Mouse (Mus musculus) kidney, adult 8-10 months (tissue): ENCODE results near the gene Tsnax.

ENCODE experiments used
- DNase-seq, 2 experiments: peaks; one replicate each; pipeline ENCODE4 v3.0.0; 2022

Gene Tsnax

DNA sequence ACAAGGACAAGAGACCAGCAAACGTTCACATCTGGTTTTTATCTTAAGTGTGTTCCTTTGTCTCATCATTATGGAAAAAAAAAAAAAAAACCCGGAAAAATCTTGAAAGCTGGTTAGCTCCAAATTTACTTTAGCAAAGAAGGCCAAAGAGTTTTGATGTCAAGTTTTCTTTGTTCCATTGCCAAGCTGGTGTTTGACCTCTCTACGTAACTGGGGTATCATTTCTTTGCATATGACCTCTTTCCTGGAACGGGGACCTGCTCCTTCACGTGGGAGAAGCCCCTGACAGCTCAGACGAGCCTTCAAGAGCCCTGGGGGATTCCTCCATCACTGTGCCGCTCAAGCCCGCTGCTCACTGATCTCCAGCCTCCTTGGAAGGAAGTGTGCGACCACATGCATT lies 31.1 kb downstream of the Tsnax start:
- DNase-seq = no peak

DNA sequence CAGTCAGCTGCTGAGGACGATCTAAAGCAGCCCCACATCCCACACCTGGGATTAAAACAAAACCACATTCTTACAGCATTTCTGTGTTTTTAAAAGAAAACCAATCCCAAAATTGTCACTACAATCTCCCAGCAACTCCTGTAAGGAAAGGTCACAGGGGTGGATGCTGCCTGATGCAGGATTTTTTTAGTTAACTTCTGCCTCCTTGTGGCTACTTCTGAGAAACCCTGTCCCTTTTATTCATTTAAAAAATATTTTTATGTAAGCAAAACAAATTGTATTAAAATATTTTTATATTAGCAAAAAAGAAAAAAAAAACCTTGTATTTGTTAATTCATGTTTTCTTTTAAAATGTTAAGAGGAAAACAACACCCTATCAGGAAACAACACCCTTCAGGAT lies 33.0 kb downstream of the Tsnax start:
- no peak for DNase-seq

GRCm38 (mm10) chr8:125049051-125049750 lies 36.4 kb downstream of the Tsnax start:
- no peak for DNase-seq

- DNase-seq = no peak
Observed at GRCm38 (mm10) chr8:125049826-125050225, 37.0 kb downstream of the Tsnax start.

DNA sequence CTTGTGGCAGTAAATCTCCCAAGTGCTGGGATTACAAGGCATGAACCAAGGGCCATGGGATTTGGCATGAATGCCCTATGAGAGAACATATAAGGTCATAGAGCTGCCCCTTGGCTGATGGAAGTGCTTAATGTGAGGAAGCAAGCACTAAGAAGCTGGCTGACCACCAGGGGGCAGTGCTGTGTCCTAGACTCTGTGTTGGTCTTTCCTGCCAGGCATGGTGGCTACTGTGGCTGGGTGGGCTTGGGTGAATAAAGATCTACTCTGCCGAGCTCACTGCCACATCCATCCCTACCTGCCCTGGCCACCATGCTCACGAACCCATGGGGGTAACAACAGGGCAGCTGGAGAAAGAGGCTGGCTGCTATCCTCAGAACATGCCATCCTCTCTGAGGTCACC lies 39.2 kb downstream of the Tsnax start:
- peak in 1 of 2 experiments; percentile 56 for DNase-seq

- peak in 1 of 2 experiments; percentile 19 for DNase-seq
Observed at GRCm38 (mm10) chr8:125053505-125054435, 41.0 kb downstream of the Tsnax start, which contains the start of gene Disc1. Gene Disc1, plus strand, starts transcription at chr8:125054195.

- peak in 1 of 2 experiments; percentile 27 for DNase-seq
Observed at GRCm38 (mm10) chr8:125054436-125054810, 41.6 kb downstream of the Tsnax start.

- no peak for DNase-seq
Observed at GRCm38 (mm10) chr8:125060904-125061303, 48.1 kb downstream of the Tsnax start.

DNA sequence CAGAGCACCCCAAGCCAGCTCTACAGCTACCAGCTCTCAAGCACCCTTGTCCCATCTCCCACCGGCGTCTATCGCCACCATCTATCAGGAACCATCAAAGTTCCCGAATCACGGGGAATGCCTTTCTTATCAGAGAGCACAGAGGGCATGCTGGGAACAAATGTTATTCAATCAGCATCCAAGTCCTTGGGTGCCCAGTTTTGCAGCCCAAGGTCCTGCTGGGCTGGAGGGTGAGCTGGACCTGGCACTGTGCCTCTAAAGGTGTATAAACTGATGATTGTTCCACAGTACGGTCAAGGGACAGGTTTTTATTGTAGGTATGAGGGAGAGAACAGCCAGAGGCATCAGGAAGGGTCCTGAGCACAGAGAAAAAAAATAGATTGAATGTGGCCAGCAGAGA lies 52.8 kb downstream of the Tsnax start:
- no peak for DNase-seq

GRCm38 (mm10) chr8:125066913-125067595 lies 54.3 kb downstream of the Tsnax start:
- peak; percentile 56 to 66 for DNase-seq

DNA sequence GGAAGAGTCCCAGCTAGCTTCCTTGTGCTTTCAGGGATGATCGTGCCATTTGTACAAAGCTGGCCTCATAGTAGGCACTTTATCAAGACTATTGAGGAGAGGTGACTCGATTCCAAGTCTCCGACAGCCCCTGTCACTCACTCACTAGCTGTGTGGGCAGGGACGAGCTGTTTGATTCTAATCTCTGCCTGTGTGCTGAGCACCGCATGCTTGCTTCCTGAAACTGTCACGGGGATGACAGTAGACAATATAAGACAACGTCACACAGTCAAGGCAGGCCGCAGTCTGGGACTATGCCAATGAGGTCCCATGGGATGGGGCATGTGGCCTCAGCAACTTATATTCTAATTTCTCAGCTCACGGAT lies 54.8 kb downstream of the Tsnax start:
- DNase-seq = peak; percentile 34 to 52

DNA sequence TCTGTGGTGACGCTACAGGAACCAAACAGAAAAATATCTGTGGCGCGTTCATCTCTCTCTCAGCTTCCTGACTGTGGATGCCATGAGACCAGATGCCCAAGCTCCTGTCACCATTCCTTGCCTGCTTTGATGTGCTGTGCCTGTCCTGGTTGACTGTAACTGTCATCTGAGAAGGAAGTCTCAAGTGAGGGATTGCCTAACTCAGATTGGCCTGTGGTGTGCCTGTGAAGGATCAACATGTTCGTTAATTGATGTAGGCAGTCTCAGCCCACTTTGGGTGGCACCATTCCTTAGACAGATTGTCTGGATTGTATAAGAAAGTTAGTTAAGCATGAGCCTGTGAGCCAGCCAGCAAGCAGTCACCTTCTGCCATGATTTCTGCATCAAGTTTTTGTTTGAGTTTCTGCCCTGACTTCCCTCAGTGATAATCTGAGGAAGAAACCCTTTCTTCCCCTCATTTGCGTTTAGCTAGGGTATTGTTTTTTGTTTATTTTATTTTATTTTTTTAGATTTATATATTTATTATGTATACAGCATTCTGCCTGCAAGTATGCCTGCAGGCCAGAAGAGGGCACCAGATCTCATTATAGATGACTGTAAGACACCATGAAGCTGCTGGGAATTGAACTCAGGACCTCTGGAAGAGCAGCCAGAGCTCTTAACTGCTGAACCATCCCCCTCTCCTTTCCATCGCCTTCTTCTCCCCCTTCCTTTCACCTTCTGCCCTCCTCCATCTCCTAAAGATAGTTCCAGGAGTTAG lies 55.5 kb downstream of the Tsnax start:
- no peak for DNase-seq

- DNase-seq = no peak
Observed at GRCm38 (mm10) chr8:125069304-125069703, 56.5 kb downstream of the Tsnax start.

GRCm38 (mm10) chr8:125069733-125070132 lies 56.9 kb downstream of the Tsnax start:
- no peak for DNase-seq

DNA sequence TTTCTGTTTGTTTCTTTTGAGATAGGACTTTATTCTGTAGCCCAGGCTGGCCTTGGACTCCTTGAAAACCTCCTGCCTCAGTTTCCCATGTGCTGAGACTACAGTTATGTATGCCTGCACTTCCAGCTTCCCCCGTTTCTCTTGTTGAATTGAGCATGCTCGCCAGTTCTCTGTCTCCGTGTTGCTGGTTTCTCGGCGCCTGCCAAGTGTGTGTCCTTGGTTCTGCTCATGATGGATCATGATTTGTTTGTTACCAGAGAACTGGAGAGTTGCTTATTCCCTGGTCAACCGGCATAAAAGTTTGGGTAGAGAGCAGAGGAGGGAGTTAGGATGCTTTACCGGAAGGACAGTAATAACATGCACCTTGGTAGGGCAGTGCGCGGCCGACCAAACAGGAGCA lies 61.3 kb downstream of the Tsnax start:
- no peak for DNase-seq

- DNase-seq = no peak
Observed at GRCm38 (mm10) chr8:125074581-125074980, 61.8 kb downstream of the Tsnax start.

DNA sequence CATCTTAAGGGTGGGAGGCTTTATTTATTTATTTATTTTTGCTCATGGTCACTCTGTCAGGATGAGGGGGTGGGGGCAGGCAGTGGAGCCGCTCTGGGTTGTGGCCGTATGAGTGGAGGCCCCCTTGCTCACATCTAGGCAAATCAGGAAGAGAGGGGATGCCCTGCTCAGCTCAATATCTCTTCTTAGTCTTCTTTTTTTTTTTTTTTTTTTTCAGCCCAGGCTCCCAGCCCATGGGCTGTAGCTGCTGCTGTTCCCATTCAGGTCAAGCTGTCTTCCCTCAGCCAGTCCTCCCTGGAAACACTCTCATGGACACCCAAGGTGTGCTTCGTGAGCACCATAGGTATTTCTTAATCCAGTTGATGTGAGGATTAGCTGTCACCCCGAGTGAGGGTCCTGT lies 62.6 kb downstream of the Tsnax start:
- DNase-seq = no peak

GRCm38 (mm10) chr8:125077326-125077725 lies 64.5 kb downstream of the Tsnax start:
- DNase-seq = no peak

GRCm38 (mm10) chr8:125078771-125079384 lies 66.1 kb downstream of the Tsnax start:
- peak in 1 of 2 experiments; percentile 40 for DNase-seq

DNA sequence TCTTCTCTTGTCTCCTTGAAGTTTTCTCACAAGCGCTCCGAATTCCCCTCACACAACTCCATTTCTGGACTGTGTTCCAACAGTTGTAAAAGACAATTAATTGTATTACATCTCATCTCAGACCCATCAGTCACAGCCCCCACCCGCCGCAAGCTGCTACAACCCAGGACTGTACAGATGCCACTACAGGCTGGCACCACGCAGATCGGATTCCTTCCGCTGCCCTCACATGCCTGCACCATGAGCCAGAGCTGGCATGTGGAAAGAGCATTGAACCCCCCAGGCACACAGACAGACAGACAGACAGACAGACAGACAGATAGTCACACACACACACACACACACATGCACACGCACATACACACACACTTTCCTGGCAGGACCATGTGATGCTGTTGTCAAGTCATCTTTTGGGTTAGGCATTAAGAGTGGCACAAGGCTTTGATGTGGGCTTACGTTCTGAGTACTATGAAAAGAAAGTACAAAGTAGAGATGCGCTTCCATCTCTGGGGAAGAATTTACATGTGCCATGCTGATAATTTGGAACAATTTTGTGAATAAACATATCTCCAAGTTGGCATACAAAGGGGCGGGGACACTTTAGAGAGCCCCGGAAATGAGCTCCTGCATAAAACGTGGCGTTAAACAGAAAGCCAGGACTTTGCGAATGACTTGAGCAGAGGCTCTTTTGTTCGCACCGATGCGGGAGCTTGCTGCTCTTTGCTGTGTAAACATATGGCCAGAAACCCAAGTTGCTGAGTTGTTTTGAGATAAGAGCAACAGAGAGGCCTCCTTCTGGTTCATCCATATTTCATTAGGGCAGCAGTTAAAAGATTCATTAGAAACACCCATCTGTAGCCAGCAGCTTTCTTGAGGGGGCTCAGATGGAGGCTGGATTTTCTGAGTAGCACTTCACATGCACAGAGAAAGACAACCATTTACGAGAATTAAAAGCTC lies 67.9 kb downstream of the Tsnax start:
- no peak for DNase-seq

DNA sequence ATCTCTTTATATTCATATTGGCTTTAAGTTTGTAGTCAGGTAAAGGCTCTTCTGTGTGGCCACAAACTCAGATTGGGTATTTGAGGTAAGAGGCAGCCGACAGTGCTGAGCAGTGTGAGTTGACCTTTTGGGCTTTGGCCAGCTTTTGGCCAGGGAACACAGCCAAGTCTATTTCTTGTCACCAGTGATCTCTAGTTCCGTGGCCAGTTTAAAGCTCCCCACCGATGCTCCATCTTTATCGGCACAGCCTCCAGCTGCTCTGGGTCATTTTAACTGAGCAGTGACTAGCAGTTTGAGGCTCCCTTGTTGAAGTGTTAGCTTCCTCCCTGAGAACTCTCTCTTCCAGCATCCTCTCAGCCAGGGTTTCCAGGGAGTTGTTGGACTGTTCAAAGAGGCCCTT lies 70.9 kb downstream of the Tsnax start:
- peak; percentile 43 to 79 for DNase-seq
